Mouse (Mus musculus): ENCODE data around the gene Ppp1r12b.

- TF ChIP-seq EP300 (IDR thresholded peaks at IDR 0.05) = no peak
- no peak for TF ChIP-seq CTCF (IDR thresholded peaks at IDR 0.05)
These were observed 159.2 kb downstream of the Ppp1r12b start for GRCm38 (mm10) chr1:134796536-134796935.
